ENCODE assay signal across 14 mouse cellular contexts in the genomic region with DNA sequence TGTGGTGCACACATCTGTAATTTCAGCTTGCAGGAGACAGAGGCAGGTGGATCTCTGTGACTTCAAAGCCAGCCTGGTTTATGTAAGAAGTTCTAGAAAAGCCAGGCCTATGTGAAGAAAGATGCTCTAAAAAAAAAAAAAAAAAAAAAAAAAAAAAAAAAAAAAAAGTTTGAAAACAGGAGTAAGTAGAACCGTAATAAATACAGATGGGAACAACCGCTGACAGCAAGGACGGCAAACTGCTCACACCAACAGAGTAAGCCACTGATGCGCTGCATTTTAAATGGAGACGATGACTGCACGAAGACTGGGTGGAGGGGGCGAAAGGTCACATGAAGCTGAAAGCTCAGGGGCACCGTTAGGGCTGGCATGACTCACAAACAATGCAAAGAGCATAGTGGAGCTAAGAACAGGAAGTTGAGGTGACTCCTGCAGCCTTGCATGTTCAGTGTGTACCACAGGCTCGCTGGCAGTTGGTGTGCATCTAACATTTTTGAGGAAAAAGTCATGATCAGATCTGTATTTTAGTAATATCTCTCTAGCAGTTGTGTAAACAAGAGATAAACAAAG. TPM values are rescaled to one million over a fixed set of nuclear protein-coding genes. Genes with fewer than 3 reads are reported as not detected.
DNase-seq lines count a peak whose midpoint lies in the region; ATAC-seq and TF ChIP-seq lines count a peak whose summit lies in the region.
"Had no signal": no experiment of that assay in that cellular context is flagged by ENCODE, and none has a peak within 500 bp of the region (broad histone marks: within the 10 kb centered on the region; RNA-seq: fewer than 3 reads in every experiment).

No protein-coding gene starts in this region.

- no peak overlapping the region for H3K4me3 ChIP-seq in MEL (ENCODE audit: control insufficient read depth in 1 of 2, insufficient read depth in 1 of 2, low read depth in 2 of 2, low read length in 2 of 2)
- no peak overlapping the region for H3K4me3 ChIP-seq in liver, embryonic 13.5 days (replicated peaks)
- H3K4me3 ChIP-seq in forebrain, embryonic 11.5 days (ENCODE audit: low read depth, low read length), result no peak overlapping the region
- H3K4me3 ChIP-seq: embryonic facial prominence, embryonic 12.5 days; kidney, embryonic 15.5 days had no signal

- no peak overlapping the region; the same call in 1 of the 2 replicates for H3K9ac ChIP-seq in MEL (ENCODE audit: control insufficient read depth, low read depth, low read length, poor library complexity, severe bottlenecking)
- 0 out of 2 replicates have a peak overlapping the region, but pooled peaks have one; percentile 20 for H3K9ac ChIP-seq in liver, embryonic 13.5 days
- H3K9ac ChIP-seq in forebrain, embryonic 11.5 days (ENCODE audit: low read length), result no peak overlapping the region
- H3K9ac ChIP-seq: embryonic facial prominence, embryonic 12.5 days; kidney, embryonic 15.5 days had no signal

- H3K4me1 ChIP-seq in MEL (ENCODE audit: control insufficient read depth in 1 of 2, insufficient read depth in 2 of 2, low read length in 2 of 2), result peaks cover 14 to 17% of the 10 kb centered on the region in 2 experiments
- H3K4me1 ChIP-seq in liver, embryonic 13.5 days (replicated peaks), result peaks cover 38% of the 10 kb centered on the region
- no peaks in the 10 kb centered on the region for H3K4me1 ChIP-seq in forebrain, embryonic 11.5 days (replicated peaks; ENCODE audit: control insufficient read depth, insufficient read depth, low read length)
- H3K4me1 ChIP-seq: embryonic facial prominence, embryonic 12.5 days; kidney, embryonic 15.5 days had no signal

- no peak for TF ChIP-seq EP300 in MEL (IDR thresholded peaks at IDR 0.05; ENCODE audit: low read depth in 1 of 2, low read length in 2 of 2)

- 0 out of 2 replicates have a peak overlapping the region, but pooled peaks have one; percentile 5 for H3K27ac ChIP-seq in MEL (ENCODE audit: control insufficient read depth, low read depth, low read length)
- peak overlapping the region; percentile 36; the same call in 1 of the 2 replicates for H3K27ac ChIP-seq in liver, embryonic 13.5 days
- H3K27ac ChIP-seq in forebrain, embryonic 11.5 days (ENCODE audit: low read depth, low read length), result no peak overlapping the region
- H3K27ac ChIP-seq: embryonic facial prominence, embryonic 12.5 days; kidney, embryonic 15.5 days had no signal

- H3K27me3 ChIP-seq in MEL (ENCODE audit: control insufficient read depth in 1 of 2, insufficient read depth in 2 of 2, low read length in 2 of 2), result no peaks in the 10 kb centered on the region
- H3K27me3 ChIP-seq in liver, embryonic 13.5 days, result no peaks in the 10 kb centered on the region
- H3K27me3 ChIP-seq in forebrain, embryonic 11.5 days (ENCODE audit: control insufficient read depth, insufficient read depth, low read length), result no peaks in the 10 kb centered on the region
- H3K27me3 ChIP-seq: embryonic facial prominence, embryonic 12.5 days; kidney, embryonic 15.5 days had no signal

- H3K4me2 ChIP-seq in liver, embryonic 13.5 days, result no peak overlapping the region
- no peak overlapping the region for H3K4me2 ChIP-seq in forebrain, embryonic 11.5 days (ENCODE audit: low read depth, low read length, severe bottlenecking)
- H3K4me2 ChIP-seq: embryonic facial prominence, embryonic 12.5 days; kidney, embryonic 15.5 days had no signal

- H3K9me3 ChIP-seq in MEL (replicated peaks; ENCODE audit: insufficient read depth, low read length), result no peaks in the 10 kb centered on the region
- no peaks in the 10 kb centered on the region for H3K9me3 ChIP-seq in liver, embryonic 13.5 days (replicated peaks)
- no peaks in the 10 kb centered on the region for H3K9me3 ChIP-seq in forebrain, embryonic 11.5 days (ENCODE audit: control insufficient read depth, low read length)
- H3K9me3 ChIP-seq: embryonic facial prominence, embryonic 12.5 days; kidney, embryonic 15.5 days had no signal

- TF ChIP-seq CTCF in MEL (IDR thresholded peaks at IDR 0.05 in 2 of 3, conservative IDR thresholded peaks at IDR 0.05 in 1 of 3; ENCODE audit: control insufficient read depth in 1 of 3, insufficient read depth in 1 of 3, low read depth in 2 of 3, low read length in 3 of 3, poor library complexity in 1 of 3, severe bottlenecking in 1 of 3), result no peak

- peak; percentile 82 for DNase-seq in CD4-positive helper T cell, adult 2 months (ENCODE audit: low read depth, low spot score)
- DNase-seq in MEL (ENCODE audit: low read depth, low spot score), result peak; percentile 92
- DNase-seq in liver, embryonic 13.5 days, result no peak
- DNase-seq in left cerebral cortex, adult 18-20 months (ENCODE audit: low spot score in 2 of 2), result no peak
- no peak for DNase-seq in c-Kit-positive CD71-positive TER-119-positive erythroid progenitor cells, embryonic 14.5 days (ENCODE audit: low spot score)
- DNase-seq in forebrain, embryonic 11.5 days (ENCODE audit: low spot score), result no peak
- DNase-seq in right cerebral cortex, postnatal 25 days, result no peak
- DNase-seq: midbrain, embryonic 14.5 days; retina, postnatal 1 day had no signal

- TF ChIP-seq POLR2A in MEL (IDR thresholded peaks at IDR 0.05; ENCODE audit: control insufficient read depth in 1 of 2, insufficient read depth in 1 of 2, low read depth in 1 of 2, low read length in 2 of 2, poor library complexity in 1 of 2), result no peak

- 51% methylated on average over 9 of the region's 9 CpGs for WGBS in liver, embryonic 13.5 days (ENCODE audit: insufficient replicate concordance)
- 87% methylated on average over 9 of the region's 9 CpGs for WGBS in forebrain, embryonic 11.5 days

- TF ChIP-seq RAD21 in MEL (IDR thresholded peaks at IDR 0.05; ENCODE audit: low read depth, low read length), result no peak

- peaks cover 0 to 15% of the 10 kb centered on the region in 2 experiments; a peak in 2 of 4 replicates for H3K36me3 ChIP-seq in MEL (ENCODE audit: control insufficient read depth in 1 of 2, insufficient read depth in 2 of 2, low read length in 2 of 2)
- no peaks in the 10 kb centered on the region for H3K36me3 ChIP-seq in liver, embryonic 13.5 days
- no peaks in the 10 kb centered on the region for H3K36me3 ChIP-seq in forebrain, embryonic 11.5 days (ENCODE audit: control insufficient read depth, insufficient read depth, low read length)
- H3K36me3 ChIP-seq: kidney, embryonic 15.5 days had no signal

- no peaks in the 10 kb centered on the region for H3K79me2 ChIP-seq in MEL (ENCODE audit: control insufficient read depth, insufficient read depth, low read length, poor library complexity)

- no peak for ATAC-seq in liver, embryonic 13.5 days (ENCODE audit: low read depth)
- ATAC-seq in neutrophil, adult 5-6 weeks (ENCODE audit: extremely low read depth, insufficient number of reproducible peaks, low FRiP score, poor library complexity, severe bottlenecking), result peak; percentile 87
- ATAC-seq in forebrain, embryonic 11.5 days (replicated peaks; ENCODE audit: low FRiP score), result no peak

TF ChIP-seq in MEL, 35 proteins besides CTCF, POLR2A, EP300 and RAD21:
- TF ChIP-seq GATA1 (IDR thresholded peaks at IDR 0.05; ENCODE audit: low read depth, low read length), result peak; percentile 16; the same call in 1 of the 2 replicates
- TF ChIP-seq TBP (IDR thresholded peaks at IDR 0.05; ENCODE audit: low read depth, low read length), result 0 out of 2 replicates have a peak, but pooled peaks have one; percentile 22
- TF ChIP-seq MXI1 (IDR thresholded peaks at IDR 0.05; ENCODE audit: low read depth, low read length), result no peak

RNA-seq across cellular contexts. Expression of a gene that starts 12.6 kb away (rescaled TPM):
- 0.08 TPM in 1 of 2 replicates, not detected in the other for total RNA-seq in MEL (2012; rRNA removed)
- polyA plus RNA-seq in MEL (2012; ENCODE audit: insufficient read depth in 1 of 2, insufficient read length in 2 of 2, low read depth in 1 of 2, low replicate concordance in 2 of 2, missing spikeins in 1 of 2), result under 1 TPM in 1 of 2 experiments, not detected in 1; 0.10 TPM
- polyA plus RNA-seq in liver, embryonic 13.5 days (2015; fragmentation: Nextera tagmentation; extraction: Ambion mirVana), result 1.7 and 1.9 TPM in 2 replicates
- total RNA-seq in neutrophil, adult 5-6 weeks (2017), result 1.7 and 2.8 TPM in 2 replicates
- total RNA-seq in left cerebral cortex, adult 18-20 months (2021), result 1 to 10 TPM; 4.0 to 4.2 TPM
- 5.0 and 5.6 TPM in 2 replicates for polyA plus RNA-seq in forebrain, embryonic 11.5 days (2014; fragmentation: Nextera tagmentation; extraction: Ambion mirVana)

RNA-seq across cellular contexts. Expression of a gene that starts 14.9 kb away (rescaled TPM):
- total RNA-seq in MEL (2012; rRNA removed), result not detected in 2 replicates
- not detected for polyA plus RNA-seq in MEL (2012; ENCODE audit: insufficient read depth in 1 of 2, insufficient read length in 2 of 2, low read depth in 1 of 2, low replicate concordance in 2 of 2, missing spikeins in 1 of 2)
- polyA plus RNA-seq in liver, embryonic 13.5 days (2015; fragmentation: Nextera tagmentation; extraction: Ambion mirVana), result 19.8 and 20.8 TPM in 2 replicates
- total RNA-seq in neutrophil, adult 5-6 weeks (2017), result 904 and 941 TPM in 2 replicates
- total RNA-seq in left cerebral cortex, adult 18-20 months (2021), result 10 to 100 TPM; 67.5 to 69.8 TPM
- 4.9 and 6.9 TPM in 2 replicates for polyA plus RNA-seq in forebrain, embryonic 11.5 days (2014; fragmentation: Nextera tagmentation; extraction: Ambion mirVana)

RNA-seq across cellular contexts. Expression of a gene that starts 47.8 kb away (rescaled TPM):
- not detected in 2 replicates for total RNA-seq in MEL (2012; rRNA removed)
- not detected for polyA plus RNA-seq in MEL (2012; ENCODE audit: insufficient read depth in 1 of 2, insufficient read length in 2 of 2, low read depth in 1 of 2, low replicate concordance in 2 of 2, missing spikeins in 1 of 2)
- polyA plus RNA-seq in liver, embryonic 13.5 days (2015; fragmentation: Nextera tagmentation; extraction: Ambion mirVana), result 0.12 TPM in 1 of 2 replicates, not detected in the other
- 0.49 TPM in 1 of 2 replicates, not detected in the other for total RNA-seq in neutrophil, adult 5-6 weeks (2017)
- not detected for total RNA-seq in left cerebral cortex, adult 18-20 months (2021)
- not detected in 2 replicates for polyA plus RNA-seq in forebrain, embryonic 11.5 days (2014; fragmentation: Nextera tagmentation; extraction: Ambion mirVana)
- total RNA-seq: left cerebral cortex, postnatal 36 days had no signal
- polyA plus RNA-seq: embryonic facial prominence, embryonic 12.5 days; heart, embryonic 14.5 days; kidney, embryonic 15.5 days; midbrain, embryonic 14.5 days had no signal

Comparison
In these comparisons a context has a peak if more than half of its experiments do, and no peak if none do; other contexts are left out.
1. DNase-seq: peak in CD4-positive helper T cell, adult 2 months (single experiment) and MEL (single experiment); none in liver, embryonic 13.5 days (single experiment), left cerebral cortex, adult 18-20 months (0 of 2), c-Kit-positive CD71-positive TER-119-positive erythroid progenitor cells, embryonic 14.5 days (single experiment), forebrain, embryonic 11.5 days (single experiment) and right cerebral cortex, postnatal 25 days (single experiment).
2. RNA of a gene that starts 14.9 kb away (total RNA-seq): 904 to 941 TPM in neutrophil, adult 5-6 weeks and 67.5 to 69.8 TPM in left cerebral cortex, adult 18-20 months; not detected in MEL; every median in the first group is over 10 times any median in the second.